ENCODE assay signal across 38 mouse cellular contexts in the genomic region with DNA sequence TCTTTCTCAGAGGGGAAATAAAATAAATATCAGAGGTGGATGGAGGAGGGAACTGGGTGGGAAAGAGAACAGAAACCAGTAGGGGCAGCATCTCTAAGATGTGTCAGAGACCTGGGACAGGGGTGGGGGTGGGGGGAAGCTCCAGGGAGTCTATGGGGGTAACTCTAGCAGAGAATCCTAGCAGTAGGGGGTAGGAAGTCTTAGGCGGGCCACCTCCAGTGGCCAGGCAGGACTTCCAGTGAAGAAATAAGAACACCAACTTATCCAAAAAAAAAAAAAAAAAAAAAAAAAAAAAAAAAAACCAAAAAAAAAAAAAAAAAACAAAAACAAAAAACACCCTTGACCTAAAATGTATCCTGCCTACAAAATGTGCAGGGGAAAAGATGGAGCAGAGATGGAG. TPM values are rescaled to one million over a fixed set of nuclear protein-coding genes. Genes with fewer than 3 reads are reported as not detected.
"Had no signal": no experiment of that assay in that cellular context is flagged by ENCODE, and none has a peak within 500 bp of the region (broad histone marks: within the 10 kb centered on the region; RNA-seq: fewer than 3 reads in every experiment).

No protein-coding gene starts in this region.

- H3K9me3 ChIP-seq: embryonic facial prominence, embryonic 10.5 days; embryonic facial prominence, embryonic 12.5 days; embryonic facial prominence, embryonic 13.5 days; embryonic facial prominence, embryonic 15.5 days; forebrain, embryonic 10.5 days; forebrain, embryonic 12.5 days; forebrain, embryonic 13.5 days; forebrain, embryonic 15.5 days had no signal

- H3K27me3 ChIP-seq: embryonic facial prominence, embryonic 12.5 days; embryonic facial prominence, embryonic 13.5 days; embryonic facial prominence, embryonic 15.5 days; forebrain, embryonic 12.5 days; forebrain, embryonic 13.5 days; forebrain, embryonic 15.5 days had no signal

- H3K4me3 ChIP-seq: embryonic facial prominence, embryonic 10.5 days; embryonic facial prominence, embryonic 12.5 days; embryonic facial prominence, embryonic 13.5 days; embryonic facial prominence, embryonic 15.5 days; erythroblast, embryonic 14.5 days; forebrain, embryonic 10.5 days; forebrain, embryonic 12.5 days; forebrain, embryonic 13.5 days; forebrain, embryonic 15.5 days; gastrocnemius, adult 2 months; heart, adult 2 months had no signal

- H3K9ac ChIP-seq: embryonic facial prominence, embryonic 12.5 days; embryonic facial prominence, embryonic 13.5 days; embryonic facial prominence, embryonic 15.5 days; forebrain, embryonic 12.5 days; forebrain, embryonic 13.5 days; forebrain, embryonic 15.5 days; forebrain, postnatal 0 days had no signal

- H3K27ac ChIP-seq: embryonic facial prominence, embryonic 10.5 days; embryonic facial prominence, embryonic 12.5 days; embryonic facial prominence, embryonic 13.5 days; embryonic facial prominence, embryonic 15.5 days; forebrain, embryonic 10.5 days; forebrain, embryonic 12.5 days; forebrain, embryonic 13.5 days; forebrain, embryonic 15.5 days; gastrocnemius, adult 2 months; heart, adult 2 months had no signal

- ATAC-seq: forebrain, embryonic 13.5 days; forebrain, embryonic 14.5 days; forebrain, embryonic 15.5 days; forebrain, embryonic 16.5 days; forebrain, postnatal 0 days had no signal

- H3K4me2 ChIP-seq: embryonic facial prominence, embryonic 12.5 days; embryonic facial prominence, embryonic 13.5 days; embryonic facial prominence, embryonic 15.5 days; forebrain, embryonic 12.5 days; forebrain, embryonic 13.5 days; forebrain, embryonic 15.5 days had no signal

- H3K36me3 ChIP-seq: embryonic facial prominence, embryonic 10.5 days; embryonic facial prominence, embryonic 12.5 days; embryonic facial prominence, embryonic 13.5 days; embryonic facial prominence, embryonic 15.5 days; forebrain, embryonic 10.5 days; forebrain, embryonic 12.5 days; forebrain, embryonic 15.5 days had no signal

- DNase-seq: cerebellum, adult 8-10 months; cerebellum, adult 9-10 months; cerebellum, adult 9-11 months; cerebellum, postnatal 10 days; cerebellum, postnatal 14 days; cerebellum, postnatal 25 days; cerebellum, postnatal 36 days; embryo, embryonic 11 days; forebrain, postnatal 0 days; gastrocnemius, adult 2 months; gastrocnemius, postnatal 10 days; gastrocnemius, postnatal 14 days; gastrocnemius, postnatal 25 days; gastrocnemius, postnatal 36 days; heart, adult 18-20 months; heart, adult 2 months had no signal

- H3K4me1 ChIP-seq: forebrain, embryonic 12.5 days; forebrain, embryonic 13.5 days; forebrain, embryonic 15.5 days had no signal

RNA-seq across cellular contexts. Expression of a gene that starts 26.3 kb away (rescaled TPM):
- total RNA-seq: common myeloid progenitor, adult 5-6 weeks; forebrain, postnatal 0 days; gastrocnemius, adult 18-20 months; gastrocnemius, adult 2 months; gastrocnemius, adult 8-10 months; gastrocnemius, postnatal 10 days; gastrocnemius, postnatal 14 days; gastrocnemius, postnatal 25 days; gastrocnemius, postnatal 36 days; gastrocnemius, postnatal 4 days; granulocyte monocyte progenitor cell, adult 5-6 weeks; heart, adult 18-20 months; heart, adult 2 months; heart, adult 8-10 months had no signal
- polyA plus RNA-seq: cortical plate, adult 2 months; embryonic facial prominence, embryonic 10.5 days; embryonic facial prominence, embryonic 11.5 days; embryonic facial prominence, embryonic 12.5 days; embryonic facial prominence, embryonic 13.5 days; embryonic facial prominence, embryonic 14.5 days; embryonic facial prominence, embryonic 15.5 days; erythroblast, embryonic 14.5 days; forebrain, embryonic 10.5 days; forebrain, embryonic 11.5 days; forebrain, embryonic 12.5 days; forebrain, embryonic 13.5 days; forebrain, embryonic 14.5 days; forebrain, embryonic 15.5 days; forebrain, embryonic 16.5 days; forebrain, postnatal 0 days; frontal cortex, adult 2 months; heart, adult 2 months had no signal
